Mouse (Mus musculus) adrenal gland, postnatal 36 days (tissue): ENCODE measurements at regions not wholly inside any gene's neighbourhood (a gene's known extent, or its start where the extent isn't known, plus 50 kb on each side); places are given as distances from the start of the nearest gene placed in this dataset.
A peak's percentile ranks its signal among the peaks of the same experiment; 100 is the strongest.

ENCODE experiments used
- DNase-seq, 2 experiments: peaks; one replicate each; pipeline ENCODE4 v3.0.0; 2021; ENCODE audit warnings: mixed read lengths in 1 of 2

DNA sequence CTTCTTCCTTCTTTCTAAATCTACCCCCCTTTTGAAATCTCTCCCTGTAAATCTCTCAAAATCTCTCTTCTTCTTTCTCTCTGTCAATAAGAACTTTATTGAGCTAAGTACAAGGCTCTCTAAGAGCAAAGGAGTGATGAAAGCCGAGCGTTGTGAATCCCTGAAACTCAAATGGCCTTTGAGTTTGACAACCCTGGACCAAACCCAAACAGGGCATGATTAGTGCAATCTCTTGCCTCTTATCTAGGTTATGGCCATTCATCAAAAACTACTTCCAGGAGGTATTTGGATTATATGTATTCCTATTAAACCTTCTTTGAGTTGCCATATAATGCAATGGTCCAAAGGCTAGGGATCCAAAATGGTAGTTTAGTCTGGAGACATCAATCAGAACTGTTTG lies 304.0 kb downstream of the Inhba start:
- DNase-seq: peak; percentile 30 to 56

DNA sequence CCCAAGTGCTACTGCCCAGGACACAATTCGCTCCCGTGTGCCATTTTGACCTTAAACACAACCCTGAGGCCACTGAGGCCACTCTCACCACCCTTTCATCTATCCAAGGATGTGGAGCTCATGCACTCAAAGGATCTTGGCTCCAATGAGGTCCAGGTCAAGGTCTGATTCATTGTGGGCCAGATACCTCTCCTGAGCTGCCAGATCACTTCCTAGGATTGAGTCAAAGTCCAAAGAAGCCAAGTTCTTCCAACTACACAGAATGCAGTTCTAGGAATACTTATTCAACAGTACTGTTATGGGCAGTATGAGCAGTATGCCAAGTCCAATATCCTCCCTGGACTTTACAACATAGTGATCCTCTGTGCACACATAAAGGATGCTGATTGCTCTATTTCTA lies 304.9 kb downstream of the Inhba start:
- peak in 1 of 2 experiments; percentile 10 for DNase-seq

DNA sequence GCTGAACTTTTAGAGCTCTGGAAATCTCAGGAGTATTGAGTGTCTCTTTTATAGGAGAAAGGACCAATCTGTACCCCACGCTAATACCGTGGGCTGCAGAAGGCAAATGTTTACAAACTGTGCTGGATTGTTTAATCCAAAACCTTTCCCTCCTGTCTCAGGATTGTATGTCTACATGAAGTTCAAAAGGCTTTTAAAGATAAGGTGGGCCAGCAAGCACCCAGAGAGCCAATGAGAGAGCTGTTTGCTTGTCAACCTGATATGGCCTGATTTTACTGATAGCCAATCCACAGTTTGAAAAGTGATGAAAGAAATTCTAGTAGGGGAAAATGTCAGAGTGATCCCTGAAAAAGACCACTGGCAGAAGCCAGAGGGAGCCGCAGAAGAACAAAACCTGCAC lies 305.8 kb downstream of the Inhba start:
- DNase-seq: no peak

DNA sequence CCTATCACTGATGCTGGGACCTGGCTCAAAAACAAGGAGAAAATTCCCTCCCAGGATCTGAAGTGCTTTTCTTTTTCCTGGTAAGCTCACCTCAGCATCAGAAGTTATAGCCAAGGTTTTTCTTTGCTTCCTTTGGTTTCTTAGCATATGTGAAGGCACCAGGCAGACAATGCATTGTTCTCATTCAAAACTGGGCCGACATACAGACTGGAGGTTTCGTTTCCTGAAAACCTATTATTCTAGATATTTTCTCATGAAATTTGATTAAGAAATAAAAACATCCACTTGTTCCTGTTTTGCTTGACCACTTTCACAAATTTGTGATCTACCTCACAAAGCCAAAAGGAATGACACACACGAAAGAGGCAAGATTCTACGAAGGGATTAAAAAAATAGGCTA lies 308.7 kb downstream of the Inhba start:
- DNase-seq: no peak

DNA sequence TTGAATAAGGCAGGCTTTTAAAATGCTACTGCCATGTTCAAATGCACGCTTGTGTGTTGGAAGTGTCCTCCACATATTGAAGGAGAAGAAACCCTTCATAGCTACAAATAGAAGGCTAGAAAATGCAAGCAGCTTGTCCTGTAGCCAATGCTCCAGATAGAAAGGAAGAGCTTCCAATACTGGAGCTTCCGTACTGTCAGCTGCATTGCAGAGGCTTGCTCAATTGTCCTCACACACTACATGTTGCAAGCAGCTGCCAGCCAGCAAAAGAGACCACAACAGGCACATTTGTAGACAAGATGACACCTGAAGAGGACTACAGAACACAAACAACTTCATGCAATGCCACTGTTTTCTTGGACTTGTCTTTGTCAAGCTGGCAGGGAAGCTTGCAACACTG lies 314.0 kb downstream of the Inhba start:
- no peak for DNase-seq

DNA sequence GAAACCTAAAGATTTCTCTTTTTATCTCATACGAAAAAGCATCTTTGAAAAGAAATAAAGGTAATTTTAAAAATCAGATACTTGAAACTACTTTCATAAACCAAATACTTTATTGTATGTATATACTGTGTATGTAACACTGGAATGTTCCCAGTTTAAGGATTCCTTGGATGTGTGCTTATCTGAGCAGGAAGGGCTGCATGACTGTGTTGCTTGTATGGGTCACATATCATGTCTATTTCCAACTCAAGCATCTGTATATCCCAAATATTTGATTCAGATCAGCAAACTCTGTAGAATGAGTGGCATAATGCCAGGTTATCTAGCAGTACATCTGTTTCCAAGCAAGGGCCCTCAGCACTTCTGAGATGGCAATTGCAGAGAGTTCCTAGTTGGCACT lies 330.1 kb downstream of the Inhba start:
- no peak for DNase-seq

DNA sequence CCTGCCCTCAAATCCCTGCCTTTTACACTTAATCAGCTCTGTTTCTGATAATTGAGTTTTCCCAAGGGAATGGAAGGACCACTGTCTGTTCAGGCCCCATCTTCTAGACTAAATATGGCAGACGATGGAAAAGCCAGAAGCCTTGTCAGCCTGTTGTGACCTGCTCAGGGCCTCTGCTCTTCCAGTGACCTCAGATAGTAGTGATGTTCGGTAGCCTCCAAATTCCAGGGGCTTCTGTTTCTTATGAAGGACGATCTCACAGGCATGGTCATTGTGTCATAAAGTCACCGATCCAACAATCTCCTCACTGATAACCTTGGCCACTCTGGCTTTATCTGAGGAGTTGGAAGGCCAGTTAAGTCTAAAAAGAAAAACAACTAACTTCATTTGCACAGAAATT lies 330.5 kb downstream of the Inhba start:
- DNase-seq: no peak

DNA sequence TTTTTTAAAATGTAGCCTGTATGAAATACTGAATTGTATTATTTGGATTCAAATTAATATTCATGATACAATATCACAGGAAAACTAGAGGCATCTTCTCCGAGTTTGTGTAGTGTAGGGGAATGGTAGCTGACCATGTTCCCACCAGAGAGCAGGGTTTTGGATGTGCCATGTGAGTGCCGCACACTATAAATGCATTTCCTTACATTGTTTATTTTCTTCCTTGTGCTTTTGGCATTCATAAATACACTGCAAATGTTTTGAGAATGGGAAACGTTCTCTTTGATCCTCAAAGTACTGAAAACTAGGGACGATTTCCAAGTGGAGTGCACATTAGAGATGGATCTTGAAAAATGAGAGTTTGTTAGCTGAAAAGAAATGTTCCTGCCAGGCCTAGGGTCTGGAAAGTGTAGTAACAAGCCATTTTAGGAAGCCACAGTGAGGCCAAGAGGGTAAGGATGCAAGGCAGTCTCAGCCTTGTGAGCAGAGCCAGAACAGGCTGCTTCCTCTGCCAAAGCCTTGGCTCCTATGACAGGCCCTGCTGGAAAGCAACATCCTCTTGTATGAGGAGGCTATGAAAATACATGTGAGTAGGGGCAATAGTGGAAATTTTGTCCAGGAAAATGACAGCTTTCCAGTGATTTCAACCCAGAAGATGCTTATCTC lies 331.8 kb downstream of the Inhba start:
- peak; percentile 2 to 3 for DNase-seq

DNA sequence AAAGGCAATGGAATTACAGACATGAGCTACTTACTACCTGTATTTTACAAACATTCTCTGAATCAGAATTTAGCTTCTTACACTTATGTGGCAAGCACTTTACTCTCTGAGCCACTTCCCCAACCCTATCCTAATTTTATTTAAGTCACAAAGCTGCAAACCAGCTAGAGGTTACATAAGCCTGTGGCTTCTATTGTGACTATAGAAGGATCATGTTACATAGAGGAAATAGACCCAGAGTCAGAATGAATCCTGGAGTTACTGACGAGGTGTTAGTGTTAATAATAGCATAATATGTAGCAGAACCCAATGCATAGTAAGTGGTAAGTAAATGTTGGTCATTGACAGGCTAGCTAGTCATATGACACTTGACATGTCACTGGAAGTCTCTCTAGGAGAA lies 337.7 kb downstream of the Inhba start:
- DNase-seq: no peak

DNA sequence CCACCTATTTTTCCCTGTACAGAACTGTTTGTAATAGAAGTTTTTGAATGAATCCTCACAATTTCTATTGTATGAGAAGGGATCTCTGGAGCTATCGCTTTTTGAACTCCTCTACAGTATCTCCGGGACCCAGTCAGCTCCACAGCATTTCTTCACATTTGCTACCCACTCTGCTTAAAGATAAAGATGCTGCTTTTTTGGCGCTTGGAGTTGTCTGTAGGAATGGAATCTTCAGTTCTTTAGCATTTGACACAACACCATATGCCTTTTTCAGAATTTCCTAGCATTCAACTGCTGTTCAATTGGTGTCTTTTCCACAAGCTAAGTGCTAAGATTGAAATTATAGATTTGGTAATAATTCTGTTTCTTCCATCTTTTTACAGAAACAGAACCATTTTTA lies 338.4 kb downstream of the Inhba start:
- no peak for DNase-seq

DNA sequence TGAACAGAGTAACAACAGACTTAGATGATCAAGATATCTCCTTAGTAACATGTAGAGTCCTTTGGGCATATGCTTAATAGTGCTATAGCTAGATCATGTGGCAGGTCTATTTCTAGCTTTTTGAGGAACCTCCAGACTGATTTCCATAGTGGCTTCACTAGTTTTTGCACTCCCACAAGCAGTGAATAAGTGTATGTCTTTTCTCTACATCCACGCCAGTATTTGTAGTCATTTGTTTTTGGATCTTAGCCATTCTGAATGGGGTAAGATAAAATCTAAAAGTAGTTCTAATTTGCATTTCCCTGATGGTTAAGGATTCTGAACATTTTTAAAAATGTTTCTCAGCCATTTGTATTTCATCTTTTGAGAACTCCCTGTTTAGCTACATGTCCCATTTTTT lies 343.7 kb downstream of the Inhba start:
- DNase-seq: no peak

DNA sequence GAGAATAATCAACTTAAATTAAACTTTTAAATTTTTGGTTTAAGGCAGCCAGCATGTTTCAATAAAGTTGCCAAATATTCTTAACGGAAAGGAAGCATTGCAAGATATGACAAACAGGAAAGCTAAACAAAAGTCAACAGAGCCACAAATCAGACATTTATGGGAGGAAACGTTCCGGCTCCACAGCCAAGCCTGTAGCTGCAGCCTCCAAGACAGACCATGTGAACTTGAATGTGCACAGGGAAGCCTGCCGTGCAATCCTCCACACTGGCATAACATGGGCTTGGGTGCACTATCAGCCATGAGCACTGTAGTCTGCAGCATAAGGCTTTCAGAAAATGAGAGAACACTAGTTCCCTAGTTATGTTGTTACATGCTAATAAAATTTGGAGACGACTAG lies 367.8 kb downstream of the Inhba start:
- DNase-seq: no peak

DNA sequence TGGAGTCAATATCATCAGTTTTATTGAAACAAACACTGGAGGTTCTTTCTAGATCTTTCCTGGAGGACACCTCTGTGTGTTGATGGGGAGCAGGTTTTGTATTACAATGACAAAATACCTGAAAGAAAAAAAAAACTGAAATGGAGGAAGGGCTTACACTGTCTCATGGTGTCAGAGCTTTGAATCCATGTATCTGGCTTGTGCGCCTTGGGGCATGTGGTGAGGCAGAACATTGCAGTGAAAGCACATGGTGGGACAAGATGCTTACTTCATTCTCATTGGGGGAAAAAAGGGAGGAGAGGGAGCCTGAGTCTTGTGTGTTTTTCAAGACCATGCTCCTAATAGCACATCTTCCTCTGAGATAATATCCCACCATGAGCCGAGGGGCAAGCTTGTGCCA lies 368.3 kb downstream of the Inhba start:
- no peak for DNase-seq

DNA sequence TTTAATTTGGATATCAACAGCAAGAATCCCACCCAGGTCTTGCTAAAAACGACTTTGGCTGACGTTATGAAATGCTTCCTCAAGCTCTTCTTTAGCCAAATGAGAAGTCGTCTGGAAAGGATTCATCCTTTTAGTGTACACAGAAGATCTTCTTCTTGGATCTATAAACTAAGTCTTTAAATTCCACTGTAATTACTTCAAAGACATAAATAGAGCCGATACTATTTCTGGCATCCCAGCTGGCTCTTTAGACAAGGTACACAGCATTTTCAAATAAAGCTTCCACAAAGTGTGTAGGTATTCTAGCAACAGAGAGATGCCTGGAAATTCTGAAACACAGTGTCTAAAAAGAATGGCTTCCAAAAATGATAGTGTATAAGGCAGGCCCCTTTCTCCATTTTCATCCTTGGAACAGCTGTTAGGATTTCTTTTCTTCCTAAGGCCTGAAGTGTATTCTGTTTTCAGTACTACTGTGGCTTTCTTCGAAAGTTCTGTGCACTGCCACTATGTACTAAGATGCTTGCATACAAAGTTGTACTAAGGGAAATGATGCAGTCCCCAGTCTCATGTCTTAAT lies 371.4 kb downstream of the Inhba start:
- DNase-seq: no peak

DNA sequence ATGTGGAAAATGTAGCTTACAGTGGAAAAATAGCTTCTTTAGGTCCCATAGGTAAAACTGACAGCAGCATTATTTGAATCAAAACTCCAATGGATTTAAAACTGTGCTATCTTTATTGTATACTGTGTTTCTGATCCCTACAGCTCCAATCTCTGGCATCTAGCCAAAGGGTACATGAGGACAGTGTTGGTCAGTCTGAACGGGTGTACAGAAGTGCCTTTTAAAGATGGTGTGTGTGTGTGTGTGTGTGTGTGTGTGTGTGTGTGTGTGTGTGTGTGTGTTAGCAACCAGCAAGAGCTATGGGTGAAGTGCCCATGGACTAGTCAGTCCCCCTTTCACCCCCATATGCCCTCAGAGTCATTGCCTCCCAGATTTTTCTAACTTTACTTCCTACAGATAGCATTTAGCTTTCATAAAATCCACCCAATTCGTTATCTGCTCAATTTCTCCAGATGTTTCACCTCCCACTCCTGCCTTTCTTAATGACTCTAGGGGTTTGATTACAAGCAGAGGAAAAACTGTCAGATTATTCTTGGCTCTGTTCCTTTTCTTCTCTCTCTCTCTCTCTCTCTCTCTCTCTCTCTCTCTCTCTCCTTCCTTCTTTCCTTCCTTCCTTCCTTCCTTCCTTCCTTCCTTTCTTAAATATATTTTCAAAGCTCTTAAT lies 404.8 kb downstream of the Inhba start:
- peak in 1 of 2 experiments; percentile 3 for DNase-seq

DNA sequence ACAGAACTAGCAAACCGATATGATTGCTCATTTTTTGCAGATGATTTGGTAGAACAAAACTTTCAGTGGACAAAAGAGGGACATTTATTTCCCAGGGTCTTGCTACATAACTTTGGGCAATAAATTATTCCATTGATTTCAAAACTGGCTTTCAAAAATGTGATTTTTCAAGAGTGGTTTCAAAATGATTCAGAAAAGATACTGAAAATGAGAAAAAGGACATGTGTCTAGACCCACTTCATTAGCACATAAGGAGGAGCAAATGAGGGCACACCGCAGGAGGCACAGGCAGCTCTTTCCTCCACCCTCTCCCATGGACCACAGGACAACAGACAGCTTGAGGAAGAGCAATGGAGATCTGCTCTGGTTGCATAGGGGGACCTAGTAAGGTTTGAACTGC lies 412.5 kb downstream of the Inhba start:
- no peak for DNase-seq

DNA sequence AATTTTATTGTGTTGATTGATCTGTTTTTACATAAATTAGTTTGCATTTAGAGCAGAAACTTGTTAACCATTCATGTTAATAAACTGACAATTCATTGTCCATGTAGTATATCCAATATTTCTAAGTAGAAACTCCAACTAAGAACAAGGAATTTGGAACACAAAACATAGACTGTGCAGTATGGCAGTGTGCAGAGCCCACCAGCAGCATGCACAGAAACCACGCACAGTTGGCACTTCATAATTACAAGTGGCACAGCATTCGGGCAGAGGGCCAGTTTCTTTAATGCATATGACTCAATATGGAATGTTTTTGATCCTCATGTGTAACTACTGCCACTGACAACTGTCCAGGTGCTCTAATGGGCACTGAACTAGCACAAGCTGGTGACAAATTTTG lies 423.8 kb downstream of the Inhba start:
- DNase-seq: no peak

DNA sequence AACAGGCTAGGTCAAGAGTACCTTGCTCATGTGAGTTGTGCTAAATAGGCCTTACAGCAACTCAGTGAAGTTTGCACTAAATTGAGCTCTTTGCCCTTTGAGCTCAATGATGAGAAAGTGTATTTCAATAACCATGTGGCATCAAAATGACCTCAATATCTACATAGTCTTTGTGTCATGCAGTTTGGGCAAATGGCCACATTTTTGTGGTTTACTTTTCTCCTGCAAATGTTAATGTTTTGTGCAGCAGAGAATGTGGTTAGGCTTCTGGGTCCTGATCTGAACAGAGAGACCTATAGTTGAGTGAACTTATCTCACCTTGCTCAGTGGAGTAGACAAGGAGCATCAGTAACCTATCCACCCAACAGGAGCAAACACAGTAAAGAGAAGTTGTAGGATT lies 441.6 kb downstream of the Inhba start:
- DNase-seq: no peak

DNA sequence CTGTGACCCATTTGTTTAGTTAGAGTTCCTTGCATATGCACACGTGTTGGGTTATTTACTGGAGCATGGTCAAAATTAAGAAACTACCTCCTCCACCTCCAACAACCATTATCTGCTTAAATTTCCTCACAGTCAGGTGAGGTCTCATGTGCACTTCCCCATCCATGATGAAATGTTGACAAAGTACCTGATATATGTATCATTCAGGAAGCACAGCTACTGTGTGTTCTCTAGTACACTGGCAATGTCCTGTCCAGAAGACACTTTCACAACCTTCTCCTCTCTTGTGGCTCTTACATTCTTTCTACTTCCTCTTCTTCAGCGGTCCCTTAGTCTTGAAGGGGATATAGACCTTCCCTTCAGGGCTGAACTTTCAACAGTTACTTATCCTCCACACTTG lies 448.1 kb downstream of the Inhba start:
- no peak for DNase-seq

DNA sequence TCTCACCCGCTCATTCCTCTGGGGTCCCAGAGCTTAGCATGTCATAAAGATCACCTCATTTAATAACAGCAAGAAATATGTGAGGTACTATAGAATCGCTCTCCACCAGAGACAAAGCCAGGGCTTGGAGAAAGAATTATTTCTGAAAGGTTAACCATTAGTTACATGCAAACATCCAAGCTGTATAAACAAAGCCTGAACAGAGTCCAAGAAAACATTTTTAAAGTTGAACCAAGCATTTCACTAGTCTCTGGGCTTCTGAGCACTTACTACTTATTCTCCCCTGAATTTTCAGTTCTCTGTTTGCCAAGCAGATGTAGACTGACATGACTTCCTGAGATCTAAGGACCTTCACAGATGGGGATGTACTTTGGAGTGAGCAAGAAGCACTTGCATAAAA lies 450.0 kb downstream of the Inhba start:
- DNase-seq: no peak

DNA sequence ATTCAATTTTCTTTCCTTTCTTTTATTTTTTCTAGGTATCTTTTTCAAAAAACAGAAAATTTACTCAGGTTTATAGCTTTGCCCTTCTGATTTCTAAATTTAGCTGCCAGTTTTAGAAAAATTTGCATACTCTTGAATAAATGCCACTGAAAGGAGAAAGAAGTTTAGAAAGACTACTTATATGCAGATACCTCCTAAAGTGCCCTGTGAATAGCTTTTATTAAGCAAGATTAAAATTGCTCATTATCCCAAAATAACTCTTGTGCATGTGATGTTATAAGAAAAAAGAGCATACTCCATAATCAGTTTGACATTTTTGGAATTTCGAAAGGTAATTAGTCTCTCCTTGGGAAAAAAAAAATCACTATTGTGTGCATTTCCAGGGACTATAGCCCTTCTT lies 453.2 kb downstream of the Inhba start:
- no peak for DNase-seq

DNA sequence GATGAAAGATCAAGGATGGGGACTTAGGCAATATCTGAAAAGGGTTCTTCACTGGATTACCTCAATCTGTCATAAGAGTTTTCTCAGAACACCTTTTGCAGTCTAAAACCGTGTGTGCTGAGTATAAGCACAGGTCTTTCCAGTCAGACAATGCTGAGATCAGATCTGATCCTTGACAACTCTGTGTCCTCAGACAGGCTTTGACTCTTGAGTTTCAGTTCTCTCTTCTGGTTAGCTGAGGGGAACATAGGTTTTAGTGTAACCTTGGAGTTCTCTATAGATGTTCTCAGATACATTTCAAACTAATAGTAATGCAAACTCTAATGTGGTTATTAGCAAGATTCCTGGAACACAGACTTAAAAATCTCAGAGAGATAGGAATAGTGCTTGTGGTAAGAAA lies 453.7 kb downstream of the Inhba start:
- DNase-seq: no peak

DNA sequence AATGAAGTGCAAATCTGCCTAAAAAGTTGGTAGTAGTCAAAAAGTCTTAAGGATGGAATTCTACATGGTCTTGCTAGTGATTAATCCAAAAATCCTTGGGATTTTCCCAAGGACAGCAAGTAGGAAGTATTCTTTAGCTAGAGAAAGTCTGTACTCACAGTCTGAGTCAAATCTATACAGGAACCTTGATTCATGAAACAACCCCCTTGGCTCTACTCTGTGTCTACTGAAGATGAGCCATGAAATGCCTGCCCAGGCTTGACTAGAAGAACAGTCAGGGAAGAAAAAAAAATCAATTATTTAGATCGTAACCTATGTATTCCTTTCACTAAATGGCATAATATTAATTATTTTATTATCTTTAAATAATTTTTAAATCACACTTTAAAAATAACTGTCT lies 454.2 kb downstream of the Inhba start:
- no peak for DNase-seq

DNA sequence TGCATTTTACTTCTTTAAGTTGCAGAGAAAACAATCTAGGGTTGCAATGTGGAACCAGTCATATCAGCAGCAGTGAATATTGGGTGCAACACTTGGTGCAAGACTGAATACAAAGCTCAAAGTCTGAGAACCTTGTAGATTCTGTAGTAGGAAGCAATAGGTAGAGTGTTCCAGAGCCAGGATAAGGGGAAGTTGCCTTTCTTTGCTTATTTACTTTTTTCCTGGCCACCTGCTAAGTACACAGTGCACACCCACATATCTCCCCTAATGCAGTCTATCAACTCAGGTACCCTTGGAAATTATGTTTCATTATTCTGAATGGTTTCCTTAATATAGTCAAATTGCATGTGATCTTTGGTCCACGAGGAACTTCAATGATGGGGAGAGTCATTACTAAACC lies 464.9 kb downstream of the Inhba start:
- no peak for DNase-seq
